Mouse (Mus musculus): ENCODE results near the gene Nkx2-1. TPM values are rescaled to one million over a fixed set of nuclear protein-coding genes. Genes with fewer than 3 reads are reported as not detected.
"Not testable (repeated sequence)": the region's sequence is repeated elsewhere in the genome, so short reads cannot be mapped to it uniquely, and the experiment has no call there.

Gene Nkx2-1
- polyA plus RNA-seq, 1 experiment from 2014 or later = 36.6 TPM

- peak overlapping the region; percentile 48 for H3K9ac ChIP-seq (ENCODE audit: low read length)
- H3K4me3 ChIP-seq (ENCODE audit: low read depth, low read length) = peak overlapping the region; percentile 25
- H3K9me3 ChIP-seq (ENCODE audit: control insufficient read depth, low read length) = no peaks in the 10 kb centered on the region
- H3K27ac ChIP-seq (ENCODE audit: low read depth, low read length) = no peak overlapping the region
- peaks cover 90% of the 10 kb centered on the region for H3K27me3 ChIP-seq (ENCODE audit: control insufficient read depth, insufficient read depth, low read length)
- peak overlapping the region; percentile 13 for H3K4me2 ChIP-seq (ENCODE audit: low read depth, low read length, severe bottlenecking)
- no peaks in the 10 kb centered on the region for H3K4me1 ChIP-seq (replicated peaks; ENCODE audit: control insufficient read depth, insufficient read depth, low read length)
- no peaks in the 10 kb centered on the region; the same call in 1 of the 2 replicates for H3K36me3 ChIP-seq (ENCODE audit: control insufficient read depth, insufficient read depth, low read length)
- peak; percentile 16; the same call in 1 of the 2 replicates for ATAC-seq (replicated peaks; ENCODE audit: low FRiP score)
- DNase-seq (ENCODE audit: low spot score) = no peak
- under 1% methylated on average over 36 of the region's 36 CpGs for WGBS
Observed at GRCm38 (mm10) chr12:56528881-56529681, 7.6 kb downstream of the Nkx2-1 start.

- Histone ChIP-seq H3K9me3 (ENCODE audit: control insufficient read depth, low read length) (no peaks in the 10 kb centered on the region), H3K9ac (ENCODE audit: low read length) (peak overlapping the region; percentile 48), H3K36me3 (ENCODE audit: control insufficient read depth, insufficient read depth, low read length) (no peaks in the 10 kb centered on the region; the same call in 1 of the 2 replicates), H3K4me2 (ENCODE audit: low read depth, low read length, severe bottlenecking) (peak overlapping the region; percentile 13; the same call in 1 of the 2 replicates), H3K4me3 (ENCODE audit: low read depth, low read length) (peak overlapping the region; percentile 25), H3K27me3 (ENCODE audit: control insufficient read depth, insufficient read depth, low read length) (peaks cover 90% of the 10 kb centered on the region), H3K27ac (ENCODE audit: low read depth, low read length) (peak overlapping the region; percentile 25; the same call in 1 of the 2 replicates), H3K4me1 (replicated peaks; ENCODE audit: control insufficient read depth, insufficient read depth, low read length) (no peaks in the 10 kb centered on the region; the same call in 1 of the 2 replicates)
- DNase-seq (ENCODE audit: low spot score) (no peak), ATAC-seq (replicated peaks; ENCODE audit: low FRiP score) (no peak)
- WGBS = 2% methylated on average over 8 of the region's 8 CpGs
Observed at GRCm38 (mm10) chr12:56528034-56528570, 8.6 kb downstream of the Nkx2-1 start.

- no peaks in the 10 kb centered on the region for H3K9me3 ChIP-seq (ENCODE audit: control insufficient read depth, low read length)
- no peak for DNase-seq (ENCODE audit: low spot score)
- H3K4me2 ChIP-seq (ENCODE audit: low read depth, low read length, severe bottlenecking) = peak overlapping the region; percentile 18
- H3K4me1 ChIP-seq (replicated peaks; ENCODE audit: control insufficient read depth, insufficient read depth, low read length) = no peaks in the 10 kb centered on the region; the same call in 1 of the 2 replicates
- H3K4me3 ChIP-seq (ENCODE audit: low read depth, low read length) = 0 out of 2 replicates have a peak overlapping the region, but pooled peaks have one; percentile 5
- H3K9ac ChIP-seq (ENCODE audit: low read length) = no peak overlapping the region
- ATAC-seq (replicated peaks; ENCODE audit: low FRiP score) = no peak
- H3K27ac ChIP-seq (ENCODE audit: low read depth, low read length) = no peak overlapping the region
- peaks cover 93% of the 10 kb centered on the region for H3K27me3 ChIP-seq (ENCODE audit: control insufficient read depth, insufficient read depth, low read length)
- 25% methylated on average over 4 of the region's 4 CpGs for WGBS
- no peaks in the 10 kb centered on the region for H3K36me3 ChIP-seq (ENCODE audit: control insufficient read depth, insufficient read depth, low read length)
Observed at GRCm38 (mm10) chr12:56527071-56527470, 9.6 kb downstream of the Nkx2-1 start.

- not testable (repeated sequence) for H3K9ac ChIP-seq (ENCODE audit: low read length); H3K36me3 ChIP-seq (ENCODE audit: control insufficient read depth, insufficient read depth, low read length); H3K27ac ChIP-seq (ENCODE audit: low read depth, low read length); H3K4me3 ChIP-seq (ENCODE audit: low read depth, low read length); H3K4me2 ChIP-seq (ENCODE audit: low read depth, low read length, severe bottlenecking); DNase-seq (ENCODE audit: low spot score); H3K4me1 ChIP-seq (replicated peaks; ENCODE audit: control insufficient read depth, insufficient read depth, low read length); H3K9me3 ChIP-seq (ENCODE audit: control insufficient read depth, low read length)
- peaks cover 92% of the 10 kb centered on the region for H3K27me3 ChIP-seq (ENCODE audit: control insufficient read depth, insufficient read depth, low read length)
- 13% methylated on average over 9 of the region's 16 CpGs for WGBS
- ATAC-seq (replicated peaks; ENCODE audit: low FRiP score) = peak; percentile 76
Observed at GRCm38 (mm10) chr12:56525219-56525797, 11.4 kb downstream of the Nkx2-1 start.

- Histone ChIP-seq H3K9me3 (ENCODE audit: control insufficient read depth, low read length) (no peaks in the 10 kb centered on the region), H3K27ac (ENCODE audit: low read depth, low read length) (peak overlapping the region; percentile 26; the same call in 1 of the 2 replicates), H3K27me3 (ENCODE audit: control insufficient read depth, insufficient read depth, low read length) (peaks cover 91% of the 10 kb centered on the region), H3K9ac (ENCODE audit: low read length) (peak overlapping the region; percentile 14; the same call in 1 of the 2 replicates), H3K4me3 (ENCODE audit: low read depth, low read length) (no peak overlapping the region), H3K36me3 (ENCODE audit: control insufficient read depth, insufficient read depth, low read length) (no peaks in the 10 kb centered on the region), H3K4me1 (replicated peaks; ENCODE audit: control insufficient read depth, insufficient read depth, low read length) (peaks cover 4% of the 10 kb centered on the region; the same call in 1 of the 2 replicates), H3K4me2 (ENCODE audit: low read depth, low read length, severe bottlenecking) (peak overlapping the region; percentile 0)
- ATAC-seq (replicated peaks; ENCODE audit: low FRiP score) (no peak), DNase-seq (ENCODE audit: low spot score) (no peak)
- WGBS = 2% methylated on average over 14 of the region's 14 CpGs
Observed at GRCm38 (mm10) chr12:56524201-56524600, 12.5 kb downstream of the Nkx2-1 start.

GRCm38 (mm10) chr12:56522191-56522590 is 14.5 kb downstream of the Nkx2-1 start:
- no peak for DNase-seq (ENCODE audit: low spot score)
- 6% methylated on average over 4 of the region's 4 CpGs for WGBS

GRCm38 (mm10) chr12:56521106-56521840 is 15.4 kb downstream of the Nkx2-1 start:
- Histone ChIP-seq H3K9ac (ENCODE audit: low read length) (peak overlapping the region; percentile 43), H3K9me3 (ENCODE audit: control insufficient read depth, low read length) (no peaks in the 10 kb centered on the region), H3K27ac (ENCODE audit: low read depth, low read length) (peak overlapping the region; percentile 80), H3K36me3 (ENCODE audit: control insufficient read depth, insufficient read depth, low read length) (no peaks in the 10 kb centered on the region), H3K4me1 (replicated peaks; ENCODE audit: control insufficient read depth, insufficient read depth, low read length) (peaks cover 4% of the 10 kb centered on the region; the same call in 1 of the 2 replicates), H3K27me3 (ENCODE audit: control insufficient read depth, insufficient read depth, low read length) (peaks cover 87% of the 10 kb centered on the region), H3K4me3 (ENCODE audit: low read depth, low read length) (peak overlapping the region; percentile 20; the same call in 1 of the 2 replicates), H3K4me2 (ENCODE audit: low read depth, low read length, severe bottlenecking) (peak overlapping the region; percentile 40)
- ATAC-seq (replicated peaks; ENCODE audit: low FRiP score) (peak; percentile 74), DNase-seq (ENCODE audit: low spot score) (peak; percentile 77)
- under 1% methylated on average over 33 of the region's 33 CpGs for WGBS

More at GRCm38 (mm10) chr12:56522191-56522590, 14.5 kb downstream of the Nkx2-1 start:
- no peaks in the 10 kb centered on the region for H3K9me3 ChIP-seq (ENCODE audit: control insufficient read depth, low read length)
- no peak overlapping the region for H3K27ac ChIP-seq (ENCODE audit: low read depth, low read length)
- H3K9ac ChIP-seq (ENCODE audit: low read length) = no peak overlapping the region
- peaks cover 4% of the 10 kb centered on the region; the same call in 1 of the 2 replicates for H3K4me1 ChIP-seq (replicated peaks; ENCODE audit: control insufficient read depth, insufficient read depth, low read length)
- no peaks in the 10 kb centered on the region for H3K36me3 ChIP-seq (ENCODE audit: control insufficient read depth, insufficient read depth, low read length)
- no peak overlapping the region for H3K4me3 ChIP-seq (ENCODE audit: low read depth, low read length)
- no peak overlapping the region for H3K4me2 ChIP-seq (ENCODE audit: low read depth, low read length, severe bottlenecking)
- no peak for ATAC-seq (replicated peaks; ENCODE audit: low FRiP score)
- peaks cover 91% of the 10 kb centered on the region for H3K27me3 ChIP-seq (ENCODE audit: control insufficient read depth, insufficient read depth, low read length)

Data from forebrain, embryonic 11.5 days (tissue).